Mouse (Mus musculus) liver, embryonic 14.5 days (tissue): ENCODE measurements around the gene Cyth3.

Source experiments
- CTCF ChIP-seq: IDR thresholded peaks from 2 replicates; pipeline ENCODE4 v1.5.1; 2016; ENCODE audit warnings: antibody characterized with exemption, low read depth, control low read depth
- EP300 ChIP-seq: IDR thresholded peaks from 2 replicates; pipeline ENCODE4 v1.6.1; 2016; ENCODE audit warnings: antibody characterized with exemption, low read depth

GRCm38 (mm10) chr5:143637832-143638420 lies 15.7 kb downstream of the Cyth3 start:
- TF ChIP-seq CTCF: no peak
- TF ChIP-seq EP300: no peak
